ENCODE assay signal across 21 mouse cellular contexts in genomic region chr9:40709991-40710390, GRCm38 (mm10). TPM values are rescaled to one million over a fixed set of nuclear protein-coding genes. Genes with fewer than 3 reads are reported as not detected.
A peak's percentile ranks its signal among the peaks of the same experiment; 100 is the strongest.
DNase-seq lines count a peak whose midpoint lies in the region; ATAC-seq and TF ChIP-seq lines count a peak whose summit lies in the region.
"Had no signal": no experiment of that assay in that cellular context is flagged by ENCODE, and none has a peak within 500 bp of the region (broad histone marks: within the 10 kb centered on the region; RNA-seq: fewer than 3 reads in every experiment).

No protein-coding gene starts in this region.

- no peak for TF ChIP-seq POLR2A in kidney, adult 2 months (IDR thresholded peaks at IDR 0.05; ENCODE audit: low read depth, low read length)
- no peak for TF ChIP-seq POLR2A in bone marrow, adult 2 months (IDR thresholded peaks at IDR 0.05; ENCODE audit: borderline replicate concordance, control insufficient read depth, low read depth, low read length)

- H3K9me3 ChIP-seq in kidney, embryonic 15.5 days (replicated peaks): no peaks in the 10 kb centered on the region
- H3K9me3 ChIP-seq in hindbrain, embryonic 10.5 days: no peaks in the 10 kb centered on the region
- no peaks in the 10 kb centered on the region for H3K9me3 ChIP-seq in intestine, embryonic 16.5 days (ENCODE audit: control insufficient read depth, low read length)
- H3K9me3 ChIP-seq: embryonic facial prominence, embryonic 12.5 days; G1E; heart, embryonic 13.5 days; limb, embryonic 13.5 days had no signal

- no peaks in the 10 kb centered on the region for H3K27me3 ChIP-seq in kidney, adult 2 months (replicated peaks; ENCODE audit: control insufficient read depth, insufficient read depth, low read length)
- no peaks in the 10 kb centered on the region; the same call in 1 of the 2 replicates for H3K27me3 ChIP-seq in kidney, embryonic 15.5 days
- H3K27me3 ChIP-seq in hindbrain, embryonic 10.5 days (ENCODE audit: insufficient read depth, poor library complexity, severe bottlenecking): no peaks in the 10 kb centered on the region
- no peaks in the 10 kb centered on the region for H3K27me3 ChIP-seq in intestine, embryonic 16.5 days (replicated peaks; ENCODE audit: control insufficient read depth, insufficient read depth, low read length)
- H3K27me3 ChIP-seq: embryonic facial prominence, embryonic 12.5 days; limb, embryonic 13.5 days had no signal

- no peak for TF ChIP-seq CTCF in kidney, adult 2 months (conservative IDR thresholded peaks at IDR 0.05; ENCODE audit: insufficient read depth, insufficient read length, low read depth, low read length)
- peak; percentile 8; the same call in 1 of the 2 replicates for TF ChIP-seq CTCF in bone marrow, adult 2 months (IDR thresholded peaks at IDR 0.05; ENCODE audit: control insufficient read depth, insufficient read depth, low read length)

- H3K4me1 ChIP-seq in kidney, adult 2 months (ENCODE audit: control insufficient read depth, insufficient read depth, low read length): no peaks in the 10 kb centered on the region
- H3K4me1 ChIP-seq in kidney, embryonic 15.5 days: peaks cover 50% of the 10 kb centered on the region
- no peaks in the 10 kb centered on the region for H3K4me1 ChIP-seq in bone marrow, adult 2 months (ENCODE audit: control insufficient read depth, insufficient read depth, low read length)
- peaks cover 53% of the 10 kb centered on the region for H3K4me1 ChIP-seq in hindbrain, embryonic 10.5 days (replicated peaks)
- peaks cover 13% of the 10 kb centered on the region; the same call in 1 of the 2 replicates for H3K4me1 ChIP-seq in intestine, embryonic 16.5 days (ENCODE audit: control insufficient read depth, insufficient read depth, low read length)

- H3K36me3 ChIP-seq in kidney, adult 2 months (ENCODE audit: control insufficient read depth, insufficient read depth, low read length): no peaks in the 10 kb centered on the region
- H3K36me3 ChIP-seq in kidney, embryonic 15.5 days: no peaks in the 10 kb centered on the region
- no peaks in the 10 kb centered on the region for H3K36me3 ChIP-seq in hindbrain, embryonic 10.5 days
- H3K36me3 ChIP-seq in intestine, embryonic 16.5 days (ENCODE audit: control insufficient read depth, insufficient read depth, low read length): no peaks in the 10 kb centered on the region
- H3K36me3 ChIP-seq: G1E; heart, embryonic 13.5 days had no signal

- no peak overlapping the region for H3K4me3 ChIP-seq in kidney, adult 2 months (ENCODE audit: insufficient read depth, low read depth, low read length)
- no peak overlapping the region for H3K4me3 ChIP-seq in kidney, embryonic 15.5 days (replicated peaks)
- H3K4me3 ChIP-seq in bone marrow, adult 2 months (replicated peaks; ENCODE audit: control insufficient read depth, low read depth, low read length): no peak overlapping the region
- no peak overlapping the region for H3K4me3 ChIP-seq in hindbrain, embryonic 10.5 days
- no peak overlapping the region for H3K4me3 ChIP-seq in intestine, embryonic 16.5 days (ENCODE audit: low read length)
- H3K4me3 ChIP-seq: embryonic facial prominence, embryonic 12.5 days; heart, embryonic 13.5 days; limb, embryonic 13.5 days had no signal

- no peak overlapping the region for H3K9ac ChIP-seq in kidney, embryonic 15.5 days
- no peak overlapping the region for H3K9ac ChIP-seq in intestine, embryonic 16.5 days (ENCODE audit: low read depth, low read length)
- H3K9ac ChIP-seq: embryonic facial prominence, embryonic 12.5 days; heart, embryonic 13.5 days; limb, embryonic 13.5 days had no signal

- peak; percentile 22 for DNase-seq in kidney, adult 2 months
- no peak for DNase-seq in hindbrain, embryonic 10.5 days (ENCODE audit: low spot score)
- no peak for DNase-seq in spleen, adult 12 weeks (ENCODE audit: low spot score)
- DNase-seq: adrenal gland, postnatal 25 days; cerebellum, postnatal 36 days; gastrocnemius, postnatal 25 days; lung, adult 18-20 months had no signal

- H3K27ac ChIP-seq in kidney, adult 2 months (ENCODE audit: insufficient read depth, low read depth, low read length): no peak overlapping the region
- H3K27ac ChIP-seq in kidney, embryonic 15.5 days: no peak overlapping the region
- H3K27ac ChIP-seq in bone marrow, adult 2 months (ENCODE audit: control insufficient read depth, insufficient read depth, low read depth, low read length, poor library complexity): no peak overlapping the region
- H3K27ac ChIP-seq in hindbrain, embryonic 10.5 days: peak overlapping the region; percentile 77
- H3K27ac ChIP-seq in intestine, embryonic 16.5 days (ENCODE audit: low read length): 0 out of 2 replicates have a peak overlapping the region, but pooled peaks have one; percentile 10
- H3K27ac ChIP-seq: heart, embryonic 13.5 days; limb, embryonic 13.5 days had no signal

- no peak for ATAC-seq in kidney, embryonic 15.5 days (replicated peaks; ENCODE audit: low FRiP score)
- ATAC-seq in intestine, embryonic 16.5 days: no peak; the same call in 1 of the 2 replicates
- ATAC-seq in megakaryocyte-erythroid progenitor cell, adult 5-6 weeks (replicated peaks; ENCODE audit: low FRiP score, low TSS enrichment, poor library complexity, severe bottlenecking): no peak

- no peak overlapping the region for H3K4me2 ChIP-seq in kidney, embryonic 15.5 days
- H3K4me2 ChIP-seq in intestine, embryonic 16.5 days (ENCODE audit: low read depth, low read length): no peak overlapping the region
- H3K4me2 ChIP-seq: embryonic facial prominence, embryonic 12.5 days; heart, embryonic 13.5 days; limb, embryonic 13.5 days had no signal

- 42% methylated on average over 3 of the region's 3 CpGs for WGBS in kidney, adult 2 months
- WGBS in kidney, embryonic 15.5 days: 58% methylated on average over 3 of the region's 3 CpGs
- WGBS in bone marrow, adult 2 months: 41% methylated on average over 3 of the region's 3 CpGs
- 58% methylated on average over 3 of the region's 3 CpGs for WGBS in hindbrain, embryonic 10.5 days
- 33% methylated on average over 3 of the region's 3 CpGs for WGBS in intestine, embryonic 16.5 days

RNA-seq across cellular contexts. Expression of gene Clmp, which starts 24.2 kb away (rescaled TPM):
- polyA plus RNA-seq in kidney, adult 2 months (2012; rRNA removed): 4.5 and 5.1 TPM in 2 replicates
- polyA plus RNA-seq in kidney, embryonic 15.5 days (2015; fragmentation: Nextera tagmentation; extraction: Ambion mirVana): 26.7 and 29.9 TPM in 2 replicates
- 1.9 and 4.1 TPM in 2 replicates for polyA plus RNA-seq in bone marrow, adult 2 months (2011; ENCODE audit: insufficient read depth, insufficient read length, low replicate concordance, missing spikeins)
- polyA plus RNA-seq in hindbrain, embryonic 10.5 days (2016; fragmentation: Nextera tagmentation; extraction: Ambion mirVana): 33.7 and 37.0 TPM in 2 replicates
- polyA plus RNA-seq in intestine, embryonic 16.5 days (2015; fragmentation: Nextera tagmentation; extraction: Ambion mirVana): 20.9 and 22.2 TPM in 2 replicates
- not detected in 2 replicates for total RNA-seq in megakaryocyte-erythroid progenitor cell, adult 5-6 weeks (2014; fragmentation: Nextera tagmentation)
- total RNA-seq in megakaryocyte-erythroid progenitor cell, adult 5-6 weeks (2017): 0.19 and 0.27 TPM in 2 replicates
- polyA plus RNA-seq: G1E had no signal

RNA-seq across cellular contexts. Expression of gene Gm21915, which starts 39.6 kb away (rescaled TPM):
- polyA plus RNA-seq in kidney, adult 2 months (2012; rRNA removed): not detected in 2 replicates
- not detected in 2 replicates for polyA plus RNA-seq in kidney, embryonic 15.5 days (2015; fragmentation: Nextera tagmentation; extraction: Ambion mirVana)
- not detected in 2 replicates for polyA plus RNA-seq in bone marrow, adult 2 months (2011; ENCODE audit: insufficient read depth, insufficient read length, low replicate concordance, missing spikeins)
- polyA plus RNA-seq in hindbrain, embryonic 10.5 days (2016; fragmentation: Nextera tagmentation; extraction: Ambion mirVana): not detected in 2 replicates
- polyA plus RNA-seq in intestine, embryonic 16.5 days (2015; fragmentation: Nextera tagmentation; extraction: Ambion mirVana): not detected in 2 replicates
- not detected in 2 replicates for total RNA-seq in megakaryocyte-erythroid progenitor cell, adult 5-6 weeks (2014; fragmentation: Nextera tagmentation)
- not detected in 2 replicates for total RNA-seq in megakaryocyte-erythroid progenitor cell, adult 5-6 weeks (2017)
- total RNA-seq: adrenal gland, postnatal 25 days; gastrocnemius, postnatal 25 days; hematopoietic stem cell, adult 5-6 weeks; left cerebral cortex, adult 8-10 months; megakaryocyte progenitor cell, adult 5-6 weeks had no signal
- polyA plus RNA-seq: C2C12; embryonic facial prominence, embryonic 12.5 days; G1E; heart, embryonic 13.5 days; limb, embryonic 13.5 days; small intestine, adult 2 months; urinary bladder, adult 2 months had no signal

Comparison
In these comparisons a context has a peak if more than half of its experiments do, and no peak if none do; other contexts are left out.
1. H3K27ac ChIP-seq: peak in hindbrain, embryonic 10.5 days (single experiment) and intestine, embryonic 16.5 days (single experiment); none in kidney, adult 2 months (single experiment), kidney, embryonic 15.5 days (single experiment) and bone marrow, adult 2 months (single experiment).